Comparison of ENCODE assay signal across 8 mouse cellular contexts in genomic region chr6:120197964-120198363, GRCm38 (mm10).
DNase-seq lines count a peak whose midpoint lies in the region; ATAC-seq and TF ChIP-seq lines count a peak whose summit lies in the region.

No protein-coding gene starts in this region.

- H3K27ac ChIP-seq in neural tube, embryonic 15.5 days (replicated peaks) = no peak overlapping the region
- no peak overlapping the region for H3K27ac ChIP-seq in limb, embryonic 14.5 days (replicated peaks; ENCODE audit: low read depth, low read length)
- H3K27ac ChIP-seq in neural tube, embryonic 11.5 days (ENCODE audit: low read depth, low read length) = no peak overlapping the region

- no peak overlapping the region for H3K9ac ChIP-seq in neural tube, embryonic 15.5 days (replicated peaks)
- no peak overlapping the region for H3K9ac ChIP-seq in limb, embryonic 14.5 days (ENCODE audit: low read depth, low read length, severe bottlenecking)
- H3K9ac ChIP-seq in neural tube, embryonic 11.5 days (ENCODE audit: low read length) = no peak overlapping the region

- no peaks in the 10 kb centered on the region for H3K36me3 ChIP-seq in neural tube, embryonic 15.5 days
- no peaks in the 10 kb centered on the region for H3K36me3 ChIP-seq in limb, embryonic 14.5 days (ENCODE audit: control insufficient read depth, insufficient read depth, low read length)
- no peaks in the 10 kb centered on the region for H3K36me3 ChIP-seq in neural tube, embryonic 11.5 days (ENCODE audit: control insufficient read depth, insufficient read depth, low read length)

- no peaks in the 10 kb centered on the region for H3K9me3 ChIP-seq in neural tube, embryonic 15.5 days (replicated peaks)
- H3K9me3 ChIP-seq in limb, embryonic 14.5 days (ENCODE audit: control insufficient read depth, low read length) = no peaks in the 10 kb centered on the region
- no peaks in the 10 kb centered on the region for H3K9me3 ChIP-seq in neural tube, embryonic 11.5 days (ENCODE audit: control insufficient read depth, low read length)

- peaks cover 14% of the 10 kb centered on the region for H3K4me1 ChIP-seq in neural tube, embryonic 15.5 days
- H3K4me1 ChIP-seq in limb, embryonic 14.5 days (ENCODE audit: control insufficient read depth, insufficient read depth, low read length) = 0 out of 2 replicates have a peak, but pooled peaks cover 2% of the 10 kb centered on the region
- H3K4me1 ChIP-seq in neural tube, embryonic 11.5 days (ENCODE audit: control insufficient read depth, insufficient read depth, low read length) = peaks cover 10% of the 10 kb centered on the region

- ATAC-seq in neural tube, embryonic 15.5 days (ENCODE audit: low FRiP score) = no peak
- ATAC-seq in frontal cortex, adult (ENCODE audit: low TSS enrichment) = peak; percentile 66
- 0 out of 2 replicates have a peak, but pooled peaks have one; percentile 18 for ATAC-seq in limb, embryonic 14.5 days (ENCODE audit: low FRiP score, low read depth)
- no peak for ATAC-seq in neural tube, embryonic 11.5 days (ENCODE audit: insufficient read depth, low FRiP score, low TSS enrichment)

- no peak for TF ChIP-seq POLR2A in limb, embryonic 14.5 days (IDR thresholded peaks at IDR 0.05; ENCODE audit: borderline replicate concordance, extremely low read depth, insufficient read depth, insufficient read length)

- no peak overlapping the region for H3K4me3 ChIP-seq in neural tube, embryonic 15.5 days (replicated peaks)
- no peak overlapping the region for H3K4me3 ChIP-seq in limb, embryonic 14.5 days (replicated peaks; ENCODE audit: low read length)
- H3K4me3 ChIP-seq in neural tube, embryonic 11.5 days (ENCODE audit: low read depth, low read length) = no peak overlapping the region

- H3K4me2 ChIP-seq in neural tube, embryonic 15.5 days = no peak overlapping the region
- H3K4me2 ChIP-seq in limb, embryonic 14.5 days (replicated peaks; ENCODE audit: low read depth, low read length, severe bottlenecking) = no peak overlapping the region
- no peak overlapping the region for H3K4me2 ChIP-seq in neural tube, embryonic 11.5 days (ENCODE audit: low read depth)

- DNase-seq in neural tube, embryonic 10.5 days (ENCODE audit: extremely low spot score, low spot score) = peak; percentile 87
- DNase-seq in cerebellum, adult 18-20 months = peak; percentile 70 to 84
- DNase-seq in induced T-regulatory cell, adult 2 months (ENCODE audit: low read depth) = peak; percentile 90
- DNase-seq in limb, embryonic 14.5 days (ENCODE audit: low spot score) = peak; percentile 67
- DNase-seq in neural tube, embryonic 11.5 days (ENCODE audit: low spot score) = peak; percentile 77
- DNase-seq in testis, postnatal 14 days (ENCODE audit: low spot score) = peak; percentile 57

- no peaks in the 10 kb centered on the region for H3K27me3 ChIP-seq in neural tube, embryonic 15.5 days (replicated peaks)
- no peaks in the 10 kb centered on the region for H3K27me3 ChIP-seq in limb, embryonic 14.5 days (ENCODE audit: control insufficient read depth, insufficient read depth, low read length)
- no peaks in the 10 kb centered on the region for H3K27me3 ChIP-seq in neural tube, embryonic 11.5 days (ENCODE audit: control insufficient read depth, insufficient read depth, low read length)

- 37% methylated on average over 9 of the region's 9 CpGs for WGBS in neural tube, embryonic 15.5 days
- WGBS in limb, embryonic 14.5 days = 32% methylated on average over 9 of the region's 9 CpGs
- WGBS in neural tube, embryonic 11.5 days = 39% methylated on average over 9 of the region's 9 CpGs

Comparison
In these comparisons a context has a peak if more than half of its experiments do, and no peak if none do; other contexts are left out.
1. ATAC-seq: peak in frontal cortex, adult (single experiment) and limb, embryonic 14.5 days (single experiment); none in neural tube, embryonic 15.5 days (single experiment) and neural tube, embryonic 11.5 days (single experiment).
2. Peak in every context shown above with its lines, with median percentiles within 50 percentile points of each other: DNase-seq.